Mouse (Mus musculus): ENCODE measurements around the gene Gm11116. TPM values are rescaled to one million over a fixed set of nuclear protein-coding genes. Genes with fewer than 3 reads are reported as not detected.
"Not testable (repeated sequence)": the region's sequence is repeated elsewhere in the genome, so short reads cannot be mapped to it uniquely, and the experiment has no call there.

Gene Gm11116
- polyA plus RNA-seq (2016; fragmentation: Nextera tagmentation; extraction: Ambion mirVana), result not detected in 2 replicates

DNA sequence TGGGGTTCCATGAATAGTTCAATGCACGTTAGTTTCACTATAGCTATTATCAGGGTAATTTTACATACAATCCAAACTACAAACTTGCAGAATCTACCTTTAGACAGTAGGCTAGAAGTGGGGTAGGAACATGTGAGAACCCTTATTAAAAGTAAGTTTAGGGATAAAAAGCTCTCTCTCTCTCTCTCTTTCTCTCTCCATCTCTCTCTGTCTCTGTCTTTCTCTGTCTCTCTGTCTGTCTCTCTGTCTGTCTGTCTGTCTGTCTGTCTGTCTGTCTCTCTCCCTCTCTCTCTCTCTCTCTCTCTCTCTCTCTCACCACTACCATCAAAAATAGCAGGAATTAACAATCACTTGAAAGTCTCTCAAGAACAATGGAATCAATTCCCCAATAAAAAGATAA lies at the start of gene Gm11116:
Gene Gm11116, minus strand, starts transcription at position 101 of the 400 bp plus-strand sequence.
- Histone ChIP-seq H3K27me3 (no peaks in the 10 kb centered on the region), H3K9ac (no peak within 1 kb of the TSS), H3K4me3 (no peak within 1 kb of the TSS), H3K27ac (no peak within 1 kb of the TSS), H3K36me3 (no peaks in the 10 kb centered on the region), H3K9me3 (no peaks in the 10 kb centered on the region), H3K4me1 (no peaks in the 10 kb centered on the region), H3K4me2 (replicated peaks) (no peak within 1 kb of the TSS)
- 72% methylated on average over 1 of the region's 1 CpGs for WGBS
- ATAC-seq (ENCODE audit: insufficient number of reproducible peaks, insufficient read depth, low FRiP score, low TSS enrichment), result no peak

DNA sequence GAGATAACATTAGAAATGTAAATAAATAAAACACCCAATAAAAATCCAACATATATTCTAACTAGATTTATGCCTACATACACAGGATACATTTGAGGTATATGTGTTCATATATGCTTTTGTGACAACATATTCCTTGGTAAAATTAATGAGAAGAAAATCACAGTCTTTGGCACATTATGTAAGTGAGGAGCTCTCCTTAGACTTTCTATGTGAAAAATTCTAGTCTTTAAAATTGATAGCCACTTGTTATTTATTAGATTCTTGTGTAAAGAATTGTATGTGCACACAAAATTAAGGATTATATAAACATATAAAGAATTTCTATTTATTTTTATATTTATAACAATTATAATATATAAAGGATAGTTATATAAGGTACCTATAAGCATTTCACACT lies 42.7 kb upstream of the Gm11116 start, which contains the start of gene Gm11115:
Gene Gm11115, minus strand, starts transcription at position 101 of the 400 bp plus-strand sequence.
- Histone ChIP-seq H3K4me2 (replicated peaks) (no peak within 1 kb of the TSS), H3K9me3 (no peaks in the 10 kb centered on the region), H3K27me3 (no peaks in the 10 kb centered on the region), H3K9ac (no peak within 1 kb of the TSS), H3K27ac (no peak within 1 kb of the TSS), H3K4me3 (no peak within 1 kb of the TSS), H3K4me1 (no peaks in the 10 kb centered on the region), H3K36me3 (no peaks in the 10 kb centered on the region)
- ATAC-seq (ENCODE audit: insufficient number of reproducible peaks, insufficient read depth, low FRiP score, low TSS enrichment), result no peak

DNA sequence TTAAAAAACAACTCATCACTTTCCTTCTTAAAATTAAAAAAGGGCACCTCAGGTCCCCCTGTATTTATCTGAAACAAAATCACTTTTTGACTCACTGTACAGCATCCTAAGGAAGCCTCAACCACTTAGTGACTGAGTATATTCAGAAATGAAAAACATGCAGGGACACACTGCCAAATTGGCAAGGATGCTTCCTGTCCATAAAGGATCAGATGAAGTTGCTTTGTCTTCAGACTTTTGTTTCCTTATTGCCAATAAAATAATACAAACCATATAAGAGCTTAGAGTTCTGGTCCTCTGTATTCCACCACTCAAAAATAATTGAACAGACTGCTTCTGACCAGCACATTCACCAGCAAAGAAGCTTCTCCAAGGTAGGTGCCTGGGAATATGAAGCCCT lies 25.1 kb downstream of the Gm11116 start, which contains the start of gene Smr2:
Gene Smr2, plus strand, starts transcription at position 301 of the 400 bp plus-strand sequence.
- not testable (repeated sequence) for H3K9ac ChIP-seq; H3K36me3 ChIP-seq; H3K4me3 ChIP-seq; ATAC-seq (ENCODE audit: insufficient number of reproducible peaks, insufficient read depth, low FRiP score, low TSS enrichment); H3K4me1 ChIP-seq; H3K9me3 ChIP-seq; H3K4me2 ChIP-seq (replicated peaks); H3K27me3 ChIP-seq; H3K27ac ChIP-seq

Other genes starting within 250 kb of the Gm11116 start
- not detected in 2 replicates for gene Odam, start 226.5 kb downstream of the Gm11116 start, polyA plus RNA-seq (2016; fragmentation: Nextera tagmentation; extraction: Ambion mirVana)
- not detected in 2 replicates for gene Csn3, start 186.0 kb downstream of the Gm11116 start, polyA plus RNA-seq (2016; fragmentation: Nextera tagmentation; extraction: Ambion mirVana)
- gene 2310003L06Rik, start 142.1 kb downstream of the Gm11116 start, polyA plus RNA-seq (2016; fragmentation: Nextera tagmentation; extraction: Ambion mirVana), result not detected in 2 replicates
- gene Gm28434, start 142.0 kb downstream of the Gm11116 start, polyA plus RNA-seq (2016; fragmentation: Nextera tagmentation; extraction: Ambion mirVana), result not detected in 2 replicates
- gene Cabs1, start 132.1 kb downstream of the Gm11116 start, polyA plus RNA-seq (2016; fragmentation: Nextera tagmentation; extraction: Ambion mirVana), result not detected in 2 replicates
- gene Smr3a, start 109.0 kb downstream of the Gm11116 start, polyA plus RNA-seq (2016; fragmentation: Nextera tagmentation; extraction: Ambion mirVana), result not detected in 2 replicates
- gene Smr2, start 25.0 kb downstream of the Gm11116 start, polyA plus RNA-seq (2016; fragmentation: Nextera tagmentation; extraction: Ambion mirVana), result not detected in 2 replicates
- gene Gm11115, start 42.6 kb upstream of the Gm11116 start, polyA plus RNA-seq (2016; fragmentation: Nextera tagmentation; extraction: Ambion mirVana), result not detected in 2 replicates
- gene Gm7714, start 157.4 kb upstream of the Gm11116 start, polyA plus RNA-seq (2016; fragmentation: Nextera tagmentation; extraction: Ambion mirVana), result not detected in 2 replicates
- gene Prol1, start 205.8 kb upstream of the Gm11116 start, polyA plus RNA-seq (2016; fragmentation: Nextera tagmentation; extraction: Ambion mirVana), result not detected in 2 replicates